ENCODE assay signal across 9 mouse cellular contexts in genomic region chr17:42987692-42988091, GRCm38 (mm10). TPM values are rescaled to one million over a fixed set of nuclear protein-coding genes. Genes with fewer than 3 reads are reported as not detected.
DNase-seq lines count a peak whose midpoint lies in the region; ATAC-seq lines count a peak whose summit lies in the region.
"Had no signal": no experiment of that assay in that cellular context is flagged by ENCODE, and none has a peak within 500 bp of the region (broad histone marks: within the 10 kb centered on the region; RNA-seq: fewer than 3 reads in every experiment).

No protein-coding gene starts in this region.

- no peak overlapping the region for H3K4me2 ChIP-seq in midbrain, embryonic 11.5 days
- H3K4me2 ChIP-seq in midbrain, embryonic 16.5 days (ENCODE audit: low read length) = no peak overlapping the region
- H3K4me2 ChIP-seq: limb, embryonic 13.5 days had no signal

- ATAC-seq in midbrain, embryonic 11.5 days (ENCODE audit: low FRiP score) = no peak
- no peak for ATAC-seq in midbrain, embryonic 16.5 days
- ATAC-seq in erythroid progenitor cell, adult 5-6 weeks (replicated peaks; ENCODE audit: low FRiP score, poor library complexity, severe bottlenecking) = no peak

- no peaks in the 10 kb centered on the region for H3K4me1 ChIP-seq in midbrain, embryonic 11.5 days (ENCODE audit: control insufficient read depth, insufficient read depth, low read length)
- no peaks in the 10 kb centered on the region for H3K4me1 ChIP-seq in midbrain, embryonic 16.5 days (ENCODE audit: control insufficient read depth, insufficient read depth, low read length)
- H3K4me1 ChIP-seq: limb, embryonic 13.5 days had no signal

- 29% methylated on average over 4 of the region's 4 CpGs for WGBS in midbrain, embryonic 11.5 days
- WGBS in midbrain, embryonic 16.5 days = 29% methylated on average over 4 of the region's 4 CpGs

- no peak overlapping the region for H3K9ac ChIP-seq in midbrain, embryonic 11.5 days (ENCODE audit: low read length)
- H3K9ac ChIP-seq in midbrain, embryonic 16.5 days (ENCODE audit: low read depth, low read length) = no peak overlapping the region
- H3K9ac ChIP-seq: limb, embryonic 13.5 days had no signal

- H3K27ac ChIP-seq in midbrain, embryonic 11.5 days (ENCODE audit: low read depth, low read length) = no peak overlapping the region
- no peak overlapping the region for H3K27ac ChIP-seq in midbrain, embryonic 16.5 days (ENCODE audit: low read length)
- H3K27ac ChIP-seq: limb, embryonic 13.5 days had no signal

- no peaks in the 10 kb centered on the region for H3K36me3 ChIP-seq in midbrain, embryonic 11.5 days (ENCODE audit: control insufficient read depth, insufficient read depth, low read length)
- no peaks in the 10 kb centered on the region for H3K36me3 ChIP-seq in midbrain, embryonic 16.5 days (ENCODE audit: control insufficient read depth, insufficient read depth, low read length)
- H3K36me3 ChIP-seq: limb, embryonic 13.5 days had no signal

- DNase-seq in adrenal gland, postnatal 10 days = peak; percentile 26
- DNase-seq in adrenal gland, adult 8-10 months = no peak
- DNase-seq in midbrain, embryonic 11.5 days (ENCODE audit: low spot score, missing footprints) = peak; percentile 82
- peak; percentile 9 to 57 for DNase-seq in kidney, postnatal 36 days
- DNase-seq in thymus, postnatal 14 days = peak; percentile 42
- no peak for DNase-seq in frontal cortex, postnatal 25 days (ENCODE audit: low spot score in 2 of 2)

- H3K4me3 ChIP-seq in midbrain, embryonic 11.5 days (ENCODE audit: low read depth, low read length) = no peak overlapping the region
- H3K4me3 ChIP-seq in midbrain, embryonic 16.5 days (ENCODE audit: low read depth, low read length) = no peak overlapping the region
- H3K4me3 ChIP-seq: limb, embryonic 13.5 days had no signal

- H3K9me3 ChIP-seq in midbrain, embryonic 11.5 days (ENCODE audit: control insufficient read depth, low read length) = no peaks in the 10 kb centered on the region
- no peaks in the 10 kb centered on the region for H3K9me3 ChIP-seq in midbrain, embryonic 16.5 days (replicated peaks; ENCODE audit: control insufficient read depth, low read length, poor library complexity, severe bottlenecking)
- H3K9me3 ChIP-seq: limb, embryonic 13.5 days had no signal

- no peaks in the 10 kb centered on the region for H3K27me3 ChIP-seq in midbrain, embryonic 11.5 days (ENCODE audit: control insufficient read depth, insufficient read depth, low read length)
- no peaks in the 10 kb centered on the region for H3K27me3 ChIP-seq in midbrain, embryonic 16.5 days (ENCODE audit: control insufficient read depth, insufficient read depth, low read depth, low read length)
- H3K27me3 ChIP-seq: limb, embryonic 13.5 days had no signal

RNA-seq across cellular contexts. Expression of gene Tnfrsf21, which starts 28.7 kb away (rescaled TPM):
- total RNA-seq in adrenal gland, postnatal 10 days (2021) = 10 to 100 TPM; 12.6 to 14.7 TPM
- total RNA-seq in adrenal gland, adult 8-10 months (2022) = 1 to 10 TPM; 2.4 to 5.3 (median 3.1) TPM
- 27.6 and 29.4 TPM in 2 replicates for polyA plus RNA-seq in midbrain, embryonic 11.5 days (2014; fragmentation: Nextera tagmentation; extraction: Ambion mirVana)
- polyA plus RNA-seq in midbrain, embryonic 16.5 days (2015; fragmentation: Nextera tagmentation; extraction: Ambion mirVana) = 71.6 and 74.6 TPM in 2 replicates
- 17.6 and 19.5 TPM in 2 replicates for total RNA-seq in erythroid progenitor cell, adult 5-6 weeks (2015; ENCODE audit: low replicate concordance)
- total RNA-seq in erythroid progenitor cell, adult 5-6 weeks (2017; ENCODE audit: low replicate concordance) = 11.0 and 14.6 TPM in 2 replicates

Comparison
In these comparisons a context has a peak if more than half of its experiments do, and no peak if none do; other contexts are left out.
1. DNase-seq: peak in adrenal gland, postnatal 10 days (single experiment), midbrain, embryonic 11.5 days (single experiment), kidney, postnatal 36 days (2 of 2) and thymus, postnatal 14 days (single experiment); none in adrenal gland, adult 8-10 months (single experiment) and frontal cortex, postnatal 25 days (0 of 2).